Mouse (Mus musculus): ENCODE measurements around the gene Ttc28.

DNA sequence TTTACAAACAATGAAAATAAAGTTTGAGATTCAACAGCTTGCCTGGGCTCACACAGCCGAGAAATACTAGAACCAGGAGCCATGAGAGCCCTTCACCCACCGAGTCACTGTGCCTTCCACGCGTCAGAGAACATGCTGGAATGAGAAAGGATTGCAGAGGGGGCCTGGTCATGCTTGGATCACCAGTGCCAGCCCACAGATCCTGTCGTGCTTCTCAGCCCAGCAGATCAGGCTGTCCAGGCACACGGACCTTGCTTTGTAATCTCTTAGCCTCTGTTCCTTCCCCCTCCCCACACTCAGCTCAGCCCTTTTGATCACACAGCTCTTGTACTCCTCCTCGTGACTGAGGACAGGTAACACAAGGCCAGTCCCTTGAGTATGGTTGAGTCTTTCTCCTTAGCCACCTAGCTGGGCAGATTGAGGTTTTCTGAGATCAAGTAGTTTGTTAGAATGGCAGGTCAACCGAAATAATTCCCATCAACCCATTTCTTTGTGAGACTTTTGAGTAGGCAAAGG is 334.4 kb downstream of the Ttc28 start:
- no peak for TF ChIP-seq CTCF (IDR thresholded peaks at IDR 0.05; ENCODE audit: control insufficient read depth, insufficient read depth, insufficient read length)
- no peak for TF ChIP-seq MYOG (IDR thresholded peaks at IDR 0.05; ENCODE audit: control insufficient read depth, extremely low read depth, insufficient read length)
- TF ChIP-seq MAX (IDR thresholded peaks at IDR 0.05), result no peak
